ENCODE assay signal across 23 mouse cellular contexts in genomic region chr1:87709661-87710270, GRCm38 (mm10). TPM values are rescaled to one million over a fixed set of nuclear protein-coding genes. Genes with fewer than 3 reads are reported as not detected.
DNase-seq lines count a peak whose midpoint lies in the region; ATAC-seq and TF ChIP-seq lines count a peak whose summit lies in the region.
"Had no signal": no experiment of that assay in that cellular context is flagged by ENCODE, and none has a peak within 500 bp of the region (broad histone marks: within the 10 kb centered on the region; RNA-seq: fewer than 3 reads in every experiment).

No protein-coding gene starts in this region.

- no peak overlapping the region for H3K9ac ChIP-seq in forebrain, embryonic 13.5 days
- no peak overlapping the region for H3K9ac ChIP-seq in forebrain, embryonic 11.5 days (ENCODE audit: low read length)
- H3K9ac ChIP-seq: liver, embryonic 14.5 days; neural tube, embryonic 13.5 days had no signal

- no peaks in the 10 kb centered on the region for H3K27me3 ChIP-seq in forebrain, embryonic 13.5 days
- H3K27me3 ChIP-seq in forebrain, embryonic 11.5 days (ENCODE audit: control insufficient read depth, insufficient read depth, low read length), result no peaks in the 10 kb centered on the region
- H3K27me3 ChIP-seq: neural tube, embryonic 13.5 days; Patski had no signal

- peaks cover 14% of the 10 kb centered on the region for H3K4me1 ChIP-seq in forebrain, embryonic 13.5 days
- no peaks in the 10 kb centered on the region for H3K4me1 ChIP-seq in forebrain, embryonic 11.5 days (replicated peaks; ENCODE audit: control insufficient read depth, insufficient read depth, low read length)
- H3K4me1 ChIP-seq: limb, embryonic 10.5 days; neural tube, embryonic 13.5 days had no signal

- H3K4me3 ChIP-seq in forebrain, embryonic 13.5 days, result no peak overlapping the region
- no peak overlapping the region for H3K4me3 ChIP-seq in forebrain, embryonic 11.5 days (ENCODE audit: low read depth, low read length)
- no peak overlapping the region for H3K4me3 ChIP-seq in layer of hippocampus, adult 2 months
- H3K4me3 ChIP-seq: limb, embryonic 10.5 days; neural tube, embryonic 13.5 days had no signal

- WGBS in forebrain, embryonic 13.5 days, result 75% methylated on average over 7 of the region's 7 CpGs
- WGBS in forebrain, embryonic 11.5 days, result 80% methylated on average over 7 of the region's 7 CpGs

- H3K36me3 ChIP-seq in forebrain, embryonic 13.5 days (ENCODE audit: poor library complexity, severe bottlenecking), result no peaks in the 10 kb centered on the region
- no peaks in the 10 kb centered on the region for H3K36me3 ChIP-seq in forebrain, embryonic 11.5 days (ENCODE audit: control insufficient read depth, insufficient read depth, low read length)
- H3K36me3 ChIP-seq: limb, embryonic 10.5 days; neural tube, embryonic 13.5 days had no signal

- no peak for DNase-seq in forebrain, embryonic 11.5 days (ENCODE audit: low spot score)
- no peak for DNase-seq in layer of hippocampus, adult 2 months (ENCODE audit: low spot score in 2 of 2)
- no peak for DNase-seq in layer of hippocampus, adult 18-20 months (ENCODE audit: low spot score in 2 of 2)
- DNase-seq in retina, postnatal 1 day, result peak; percentile 18
- no peak for DNase-seq in retina, embryonic 14.5 days (ENCODE audit: low spot score)
- DNase-seq in heart, adult 8-10 months (ENCODE audit: low spot score), result no peak
- no peak for DNase-seq in right cerebral cortex, postnatal 25 days
- DNase-seq: adrenal gland, adult 8-10 months; cerebellum, adult 11 months; cerebellum, postnatal 14 days; embryo, embryonic 11 days; heart, postnatal 10 days; kidney, adult 8-10 months; kidney, postnatal 14 days; lung, postnatal 10 days; right cerebral cortex, postnatal 14 days; thymus, postnatal 36 days had no signal

- ATAC-seq in forebrain, embryonic 13.5 days, result peak; percentile 53
- no peak for ATAC-seq in forebrain, embryonic 11.5 days (replicated peaks; ENCODE audit: low FRiP score)
- ATAC-seq: Patski had no signal

- no peak overlapping the region for H3K4me2 ChIP-seq in forebrain, embryonic 13.5 days
- no peak overlapping the region for H3K4me2 ChIP-seq in forebrain, embryonic 11.5 days (ENCODE audit: low read depth, low read length, severe bottlenecking)
- H3K4me2 ChIP-seq: heart, embryonic 11.5 days; neural tube, embryonic 13.5 days had no signal

- H3K27ac ChIP-seq in forebrain, embryonic 13.5 days, result peak overlapping the region; percentile 57
- H3K27ac ChIP-seq in forebrain, embryonic 11.5 days (ENCODE audit: low read depth, low read length), result no peak overlapping the region
- peak overlapping the region; percentile 86 for H3K27ac ChIP-seq in layer of hippocampus, adult 2 months
- H3K27ac ChIP-seq: limb, embryonic 10.5 days; neural tube, embryonic 13.5 days had no signal

- no peak for TF ChIP-seq CTCF in layer of hippocampus, adult 2 months (conservative IDR thresholded peaks at IDR 0.05)

- peaks cover 6% of the 10 kb centered on the region; the same call in 1 of the 2 replicates for H3K9me3 ChIP-seq in forebrain, embryonic 13.5 days (replicated peaks)
- H3K9me3 ChIP-seq in forebrain, embryonic 11.5 days (ENCODE audit: control insufficient read depth, low read length), result no peaks in the 10 kb centered on the region; the same call in 1 of the 2 replicates
- H3K9me3 ChIP-seq: limb, embryonic 10.5 days; neural tube, embryonic 13.5 days had no signal

RNA-seq across cellular contexts. Expression of gene Atg16l1, which starts 45.9 kb away (rescaled TPM):
- polyA plus RNA-seq in forebrain, embryonic 13.5 days (2015; fragmentation: Nextera tagmentation; extraction: Ambion mirVana), result 43.8 and 49.9 TPM in 2 replicates
- polyA plus RNA-seq in forebrain, embryonic 11.5 days (2014; fragmentation: Nextera tagmentation; extraction: Ambion mirVana), result 37.8 and 40.6 TPM in 2 replicates
- total RNA-seq in layer of hippocampus, adult 2 months (2021), result 10 to 100 TPM; 66.2 to 71.9 TPM
- 10 to 100 TPM; 61.1 to 64.7 TPM for total RNA-seq in layer of hippocampus, adult 18-20 months (2021)
- total RNA-seq in heart, adult 8-10 months (2022), result 10 to 100 TPM; 24.6 to 29.5 (median 28.9) TPM
